Mouse (Mus musculus): ENCODE results near the gene Heatr9. TPM values are rescaled to one million over a fixed set of nuclear protein-coding genes. Genes with fewer than 3 reads are reported as not detected.

Gene Heatr9
- polyA plus RNA-seq, 1 experiment, result not detected

DNA sequence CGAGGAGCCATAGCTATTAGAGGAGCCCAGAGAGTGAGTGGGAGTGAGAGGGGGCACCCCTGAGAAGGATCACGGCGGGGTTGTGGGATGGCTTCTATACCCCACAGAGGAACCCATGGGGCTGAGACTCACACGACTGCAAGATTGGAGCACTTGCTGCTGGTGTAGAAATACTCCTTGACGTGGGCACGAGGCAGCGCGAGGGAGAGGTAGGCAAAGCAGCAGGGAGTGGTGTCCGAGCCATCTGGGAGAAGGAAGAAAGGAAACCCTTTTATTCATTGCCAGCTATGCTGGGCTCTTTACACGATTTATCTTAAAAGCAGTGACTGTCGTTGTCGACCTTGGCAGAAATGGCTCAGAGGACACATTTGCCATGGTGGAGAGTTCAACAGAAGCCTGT, 7.0 kb upstream of the Heatr9 start:
- H3K27ac ChIP-seq (ENCODE audit: insufficient read depth, low read length), result no peak overlapping the region
- no peaks in the 10 kb centered on the region for H3K9me3 ChIP-seq (replicated peaks; ENCODE audit: control insufficient read depth, insufficient read depth, low read length, poor library complexity, severe bottlenecking)
- no peak for TF ChIP-seq CTCF (IDR thresholded peaks at IDR 0.05; ENCODE audit: low read depth, low read length)
- TF ChIP-seq EP300 (IDR thresholded peaks at IDR 0.05; ENCODE audit: insufficient read depth, low read depth, low read length), result no peak
- no peak for TF ChIP-seq POLR2A (IDR thresholded peaks at IDR 0.05; ENCODE audit: insufficient read depth, low read length)
- no peaks in the 10 kb centered on the region for H3K4me1 ChIP-seq (ENCODE audit: control insufficient read depth, insufficient read depth, low read length)
- H3K27me3 ChIP-seq (ENCODE audit: control insufficient read depth, insufficient read depth, low read length, poor library complexity, severe bottlenecking), result no peaks in the 10 kb centered on the region
- no peaks in the 10 kb centered on the region for H3K36me3 ChIP-seq (ENCODE audit: control insufficient read depth, insufficient read depth, low read length, poor library complexity, severe bottlenecking)
- H3K9ac ChIP-seq (ENCODE audit: low read depth, poor library complexity, severe bottlenecking), result no peak overlapping the region
- H3K4me3 ChIP-seq (ENCODE audit: low read depth, low read length), result no peak overlapping the region

DNA sequence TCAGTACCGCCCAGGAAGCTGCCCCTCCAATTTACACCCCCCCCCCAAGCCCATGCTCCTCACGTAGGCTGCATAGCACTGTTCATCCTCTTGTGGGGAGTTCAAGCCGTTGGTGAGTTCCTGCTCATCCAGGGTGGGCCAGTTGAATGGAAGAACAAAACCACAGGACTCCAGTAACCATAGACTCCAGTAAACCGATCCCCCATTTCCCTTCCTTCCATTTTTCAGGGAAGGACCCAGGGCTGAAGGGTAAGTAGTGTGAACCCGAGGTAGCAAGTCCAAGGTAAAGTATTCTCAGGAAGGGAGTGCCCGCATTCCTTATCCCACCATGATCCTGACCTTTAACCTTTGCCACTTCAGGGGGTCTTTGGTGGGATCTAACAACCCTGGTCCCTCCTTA, 3.6 kb downstream of the Heatr9 start:
- H3K9ac ChIP-seq (ENCODE audit: low read depth, poor library complexity, severe bottlenecking), result no peak overlapping the region
- H3K4me3 ChIP-seq (ENCODE audit: low read depth, low read length), result no peak overlapping the region
- no peak for TF ChIP-seq POLR2A (IDR thresholded peaks at IDR 0.05; ENCODE audit: insufficient read depth, low read length)
- no peaks in the 10 kb centered on the region for H3K9me3 ChIP-seq (replicated peaks; ENCODE audit: control insufficient read depth, insufficient read depth, low read length, poor library complexity, severe bottlenecking)
- no peaks in the 10 kb centered on the region for H3K36me3 ChIP-seq (ENCODE audit: control insufficient read depth, insufficient read depth, low read length, poor library complexity, severe bottlenecking)
- H3K4me1 ChIP-seq (ENCODE audit: control insufficient read depth, insufficient read depth, low read length), result no peaks in the 10 kb centered on the region
- no peaks in the 10 kb centered on the region for H3K27me3 ChIP-seq (ENCODE audit: control insufficient read depth, insufficient read depth, low read length, poor library complexity, severe bottlenecking)
- no peak overlapping the region for H3K27ac ChIP-seq (ENCODE audit: insufficient read depth, low read length)

DNA sequence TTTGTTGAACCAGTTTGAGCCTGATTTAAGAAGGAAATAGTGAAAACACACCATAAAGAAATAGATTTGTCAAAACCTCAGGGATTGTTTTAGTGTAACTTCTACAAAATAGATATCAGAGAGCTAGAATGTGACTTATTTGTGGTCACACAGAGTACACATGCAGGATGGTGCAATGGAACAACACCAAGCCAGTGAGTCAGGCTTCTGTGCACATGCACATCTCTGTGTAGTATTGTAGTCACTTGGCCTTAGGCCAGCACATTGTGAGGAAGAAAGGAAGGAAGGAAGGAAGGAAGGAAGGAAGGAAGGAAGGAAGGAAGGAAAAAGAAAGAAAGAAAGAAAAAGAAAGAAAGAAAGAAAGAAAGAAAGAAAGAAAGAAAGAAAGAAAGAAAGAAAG, 4.8 kb downstream of the Heatr9 start:
- Histone ChIP-seq H3K9me3 (replicated peaks; ENCODE audit: control insufficient read depth, insufficient read depth, low read length, poor library complexity, severe bottlenecking) (no peaks in the 10 kb centered on the region), H3K4me1 (ENCODE audit: control insufficient read depth, insufficient read depth, low read length) (no peaks in the 10 kb centered on the region), H3K36me3 (ENCODE audit: control insufficient read depth, insufficient read depth, low read length, poor library complexity, severe bottlenecking) (no peaks in the 10 kb centered on the region), H3K27ac (ENCODE audit: insufficient read depth, low read length) (no peak overlapping the region), H3K27me3 (ENCODE audit: control insufficient read depth, insufficient read depth, low read length, poor library complexity, severe bottlenecking) (no peaks in the 10 kb centered on the region), H3K9ac (ENCODE audit: low read depth, poor library complexity, severe bottlenecking) (no peak overlapping the region), H3K4me3 (ENCODE audit: low read depth, low read length) (no peak overlapping the region)
- no peak for TF ChIP-seq CTCF (IDR thresholded peaks at IDR 0.05; ENCODE audit: low read depth, low read length)
- TF ChIP-seq EP300 (IDR thresholded peaks at IDR 0.05; ENCODE audit: insufficient read depth, low read depth, low read length), result no peak
- TF ChIP-seq POLR2A (IDR thresholded peaks at IDR 0.05; ENCODE audit: insufficient read depth, low read length), result no peak

DNA sequence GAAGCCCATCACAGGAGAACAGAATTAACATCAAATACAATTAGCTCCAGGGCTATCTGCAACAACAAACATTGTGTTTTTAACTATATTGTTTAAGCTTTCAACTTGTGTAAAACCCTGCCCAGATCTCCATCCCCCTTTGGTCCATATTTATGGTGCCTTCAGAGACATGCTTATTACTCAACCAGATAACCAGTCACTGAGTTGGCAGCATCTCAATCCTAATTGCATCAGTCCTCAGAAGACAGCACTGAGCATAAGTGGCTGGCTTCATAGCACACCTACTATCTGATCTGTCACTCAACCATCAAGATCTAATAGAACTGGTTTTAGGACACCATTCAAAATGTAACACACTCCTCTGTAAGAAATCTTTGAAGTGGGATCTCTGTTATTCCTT, 12.5 kb downstream of the Heatr9 start:
- H3K4me1 ChIP-seq (ENCODE audit: control insufficient read depth, insufficient read depth, low read length), result no peaks in the 10 kb centered on the region
- TF ChIP-seq POLR2A (IDR thresholded peaks at IDR 0.05; ENCODE audit: insufficient read depth, low read length) (no peak), CTCF (IDR thresholded peaks at IDR 0.05; ENCODE audit: low read depth, low read length) (no peak), EP300 (IDR thresholded peaks at IDR 0.05; ENCODE audit: insufficient read depth, low read depth, low read length) (no peak)
- no peak overlapping the region for H3K27ac ChIP-seq (ENCODE audit: insufficient read depth, low read length)
- H3K27me3 ChIP-seq (ENCODE audit: control insufficient read depth, insufficient read depth, low read length, poor library complexity, severe bottlenecking), result no peaks in the 10 kb centered on the region
- H3K36me3 ChIP-seq (ENCODE audit: control insufficient read depth, insufficient read depth, low read length, poor library complexity, severe bottlenecking), result peaks cover 29% of the 10 kb centered on the region
- H3K9me3 ChIP-seq (replicated peaks; ENCODE audit: control insufficient read depth, insufficient read depth, low read length, poor library complexity, severe bottlenecking), result no peaks in the 10 kb centered on the region
- H3K4me3 ChIP-seq (ENCODE audit: low read depth, low read length), result no peak overlapping the region
- no peak overlapping the region for H3K9ac ChIP-seq (ENCODE audit: low read depth, poor library complexity, severe bottlenecking)

DNA sequence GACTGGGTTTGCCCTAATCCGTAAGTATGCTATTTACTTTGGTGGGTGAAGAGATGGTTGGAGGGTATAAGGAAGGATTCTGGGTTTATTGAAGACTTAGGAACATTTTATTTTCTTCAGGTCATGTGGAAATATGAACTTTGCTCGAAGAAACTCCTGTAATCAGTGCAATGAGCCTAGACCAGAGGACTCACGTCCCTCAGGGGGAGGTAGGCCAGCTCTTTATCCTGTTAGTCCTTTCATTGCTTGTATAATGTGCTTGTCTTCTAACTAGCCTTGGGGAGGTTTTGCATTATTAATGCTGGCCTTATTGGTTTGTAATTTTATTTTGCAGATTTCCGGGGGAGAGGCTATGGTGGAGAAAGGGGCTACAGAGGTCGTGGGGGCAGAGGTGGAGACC, 17.7 kb downstream of the Heatr9 start:
- no peak overlapping the region for H3K9ac ChIP-seq (ENCODE audit: low read depth, poor library complexity, severe bottlenecking)
- H3K4me1 ChIP-seq (ENCODE audit: control insufficient read depth, insufficient read depth, low read length), result no peaks in the 10 kb centered on the region
- TF ChIP-seq CTCF (IDR thresholded peaks at IDR 0.05; ENCODE audit: low read depth, low read length) (no peak), EP300 (IDR thresholded peaks at IDR 0.05; ENCODE audit: insufficient read depth, low read depth, low read length) (no peak), POLR2A (IDR thresholded peaks at IDR 0.05; ENCODE audit: insufficient read depth, low read length) (no peak)
- H3K27me3 ChIP-seq (ENCODE audit: control insufficient read depth, insufficient read depth, low read length, poor library complexity, severe bottlenecking), result no peaks in the 10 kb centered on the region
- H3K36me3 ChIP-seq (ENCODE audit: control insufficient read depth, insufficient read depth, low read length, poor library complexity, severe bottlenecking), result peaks cover 67% of the 10 kb centered on the region
- H3K4me3 ChIP-seq (ENCODE audit: low read depth, low read length), result no peak overlapping the region
- H3K9me3 ChIP-seq (replicated peaks; ENCODE audit: control insufficient read depth, insufficient read depth, low read length, poor library complexity, severe bottlenecking), result no peaks in the 10 kb centered on the region
- H3K27ac ChIP-seq (ENCODE audit: insufficient read depth, low read length), result no peak overlapping the region

DNA sequence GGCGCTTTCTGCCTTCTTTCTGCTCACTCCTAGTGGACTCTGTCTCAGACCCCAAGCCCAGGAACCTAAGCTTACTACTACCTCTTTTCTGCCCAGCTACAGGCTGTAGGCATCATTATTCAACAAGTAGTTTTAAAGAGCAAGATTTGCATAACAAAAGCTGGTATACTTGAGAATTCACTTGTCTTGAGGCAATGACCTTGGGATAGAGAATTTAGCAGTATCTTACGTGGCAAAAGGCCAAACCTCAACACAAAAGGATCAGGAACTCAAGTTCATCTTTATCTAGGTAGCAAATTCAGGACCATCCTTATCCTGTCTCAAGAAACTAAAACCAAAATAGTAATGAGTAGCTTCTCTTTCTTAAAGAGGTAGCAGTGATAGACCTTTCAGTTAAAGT, 26.4 kb downstream of the Heatr9 start:
- H3K27me3 ChIP-seq (ENCODE audit: control insufficient read depth, insufficient read depth, low read length, poor library complexity, severe bottlenecking), result no peaks in the 10 kb centered on the region
- peaks cover 2% of the 10 kb centered on the region for H3K4me1 ChIP-seq (ENCODE audit: control insufficient read depth, insufficient read depth, low read length)
- no peak overlapping the region for H3K9ac ChIP-seq (ENCODE audit: low read depth, poor library complexity, severe bottlenecking)
- no peaks in the 10 kb centered on the region for H3K9me3 ChIP-seq (replicated peaks; ENCODE audit: control insufficient read depth, insufficient read depth, low read length, poor library complexity, severe bottlenecking)
- no peak overlapping the region for H3K4me3 ChIP-seq (ENCODE audit: low read depth, low read length)
- no peak for TF ChIP-seq CTCF (IDR thresholded peaks at IDR 0.05; ENCODE audit: low read depth, low read length)
- TF ChIP-seq POLR2A (IDR thresholded peaks at IDR 0.05; ENCODE audit: insufficient read depth, low read length), result no peak
- TF ChIP-seq EP300 (IDR thresholded peaks at IDR 0.05; ENCODE audit: insufficient read depth, low read depth, low read length), result no peak
- H3K36me3 ChIP-seq (ENCODE audit: control insufficient read depth, insufficient read depth, low read length, poor library complexity, severe bottlenecking), result peaks cover 41% of the 10 kb centered on the region
- H3K27ac ChIP-seq (ENCODE audit: insufficient read depth, low read length), result peak overlapping the region; percentile 70; the same call in 1 of the 2 replicates
